In the genomic region with DNA sequence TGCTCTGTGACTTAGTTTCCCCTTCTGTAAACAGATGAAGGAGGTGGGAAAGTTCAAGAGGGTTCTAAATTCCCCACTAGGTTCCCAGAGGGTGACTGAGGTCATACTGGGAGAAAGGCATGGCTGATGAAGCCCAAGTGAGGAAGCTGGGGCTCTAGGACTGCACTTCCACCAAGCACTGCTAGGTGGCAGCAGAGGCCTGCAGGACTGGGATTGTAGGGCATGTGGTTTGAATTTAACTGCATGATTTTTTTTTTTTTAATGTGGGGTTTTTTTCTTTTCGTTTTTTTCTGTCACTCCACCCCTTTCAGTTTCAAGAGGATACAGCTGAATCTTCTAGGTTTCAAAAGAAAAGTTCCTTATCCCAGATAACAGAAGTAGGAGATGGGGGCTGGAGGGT, we compare ENCODE assay signal across 8 mouse cellular contexts. TPM values are rescaled to one million over a fixed set of nuclear protein-coding genes. Genes with fewer than 3 reads are reported as not detected.
DNase-seq lines count a peak whose midpoint lies in the region; ATAC-seq and TF ChIP-seq lines count a peak whose summit lies in the region.

No protein-coding gene starts in this region.

- peak; percentile 94 for TF ChIP-seq CTCF in ES-Bruce4 (IDR thresholded peaks at IDR 0.05; ENCODE audit: low read depth, low read length)
- peak; percentile 94 for TF ChIP-seq CTCF in embryonic fibroblast, embryonic 13.5 days (IDR thresholded peaks at IDR 0.05; ENCODE audit: borderline replicate concordance, insufficient read depth, low read length)
- peak; percentile 95 for TF ChIP-seq CTCF in liver, embryonic 14.5 days (IDR thresholded peaks at IDR 0.05; ENCODE audit: low read depth)

- no peak overlapping the region for H3K9ac ChIP-seq in ES-Bruce4 (ENCODE audit: low read depth, poor library complexity, severe bottlenecking)
- H3K9ac ChIP-seq in liver, embryonic 14.5 days (replicated peaks) = no peak overlapping the region

- H3K9me3 ChIP-seq in ES-Bruce4 (replicated peaks; ENCODE audit: control insufficient read depth, insufficient read depth, low read length, poor library complexity, severe bottlenecking) = no peaks in the 10 kb centered on the region
- H3K9me3 ChIP-seq in heart, embryonic 10.5 days = no peaks in the 10 kb centered on the region
- no peaks in the 10 kb centered on the region for H3K9me3 ChIP-seq in liver, embryonic 14.5 days (ENCODE audit: control insufficient read depth, low read length)

- no peak for ATAC-seq in liver, embryonic 14.5 days (ENCODE audit: insufficient read depth)

- DNase-seq in brain, adult 2 months (ENCODE audit: low read depth, low spot score) = peak; percentile 77
- no peak for DNase-seq in heart, embryonic 10.5 days (ENCODE audit: low spot score)
- DNase-seq in kidney, postnatal 10 days = peak; percentile 93
- peak in 2 of 3 experiments; percentile 26 to 39 for DNase-seq in liver, embryonic 14.5 days (ENCODE audit: low read depth in 3 of 3, low spot score in 3 of 3)
- DNase-seq in retina, postnatal 1 day = peak; percentile 81
- DNase-seq in urinary bladder, postnatal 25 days (ENCODE audit: low spot score) = peak; percentile 82

- no peak for TF ChIP-seq POLR2A in ES-Bruce4 (IDR thresholded peaks at IDR 0.05; ENCODE audit: insufficient read depth, low read length)
- TF ChIP-seq POLR2A in embryonic fibroblast, embryonic 13.5 days (IDR thresholded peaks at IDR 0.05; ENCODE audit: low read depth, low read length) = no peak

- H3K4me2 ChIP-seq in liver, embryonic 14.5 days (ENCODE audit: low read depth) = no peak overlapping the region

- no peak for TF ChIP-seq EP300 in ES-Bruce4 (IDR thresholded peaks at IDR 0.05; ENCODE audit: insufficient read depth, low read depth, low read length)
- no peak for TF ChIP-seq EP300 in liver, embryonic 14.5 days (IDR thresholded peaks at IDR 0.05; ENCODE audit: low read depth)

- no peaks in the 10 kb centered on the region for H3K27me3 ChIP-seq in ES-Bruce4 (ENCODE audit: control insufficient read depth, insufficient read depth, low read length, poor library complexity, severe bottlenecking)
- no peaks in the 10 kb centered on the region for H3K27me3 ChIP-seq in heart, embryonic 10.5 days (ENCODE audit: insufficient read depth, poor library complexity, severe bottlenecking)
- H3K27me3 ChIP-seq in liver, embryonic 14.5 days (ENCODE audit: control insufficient read depth, insufficient read depth, low read length) = no peaks in the 10 kb centered on the region

- no peak overlapping the region for H3K4me3 ChIP-seq in ES-Bruce4 (ENCODE audit: low read depth, low read length)
- H3K4me3 ChIP-seq in embryonic fibroblast, embryonic 13.5 days (ENCODE audit: insufficient read depth, low read length) = 0 out of 2 replicates have a peak overlapping the region, but pooled peaks have one; percentile 4
- 0 out of 2 replicates have a peak overlapping the region, but pooled peaks have one; percentile 1 for H3K4me3 ChIP-seq in heart, embryonic 10.5 days
- H3K4me3 ChIP-seq in liver, embryonic 14.5 days (ENCODE audit: insufficient read depth in 1 of 2, low read depth in 2 of 2, low read length in 2 of 2) = no peak overlapping the region

- no peaks in the 10 kb centered on the region for H3K4me1 ChIP-seq in ES-Bruce4 (ENCODE audit: control insufficient read depth, insufficient read depth, low read length)
- H3K4me1 ChIP-seq in embryonic fibroblast, embryonic 13.5 days (ENCODE audit: control insufficient read depth, insufficient read depth, low read length) = peaks cover 18% of the 10 kb centered on the region; the same call in 1 of the 2 replicates
- peaks cover 68% of the 10 kb centered on the region for H3K4me1 ChIP-seq in heart, embryonic 10.5 days
- H3K4me1 ChIP-seq in liver, embryonic 14.5 days (replicated peaks; ENCODE audit: control insufficient read depth in 2 of 2, insufficient read depth in 2 of 2, low read length in 1 of 2) = peaks cover 0 to 9% of the 10 kb centered on the region in 2 experiments; a peak in 2 of 4 replicates

- no peak overlapping the region for H3K27ac ChIP-seq in ES-Bruce4 (ENCODE audit: insufficient read depth, low read length)
- peak overlapping the region; percentile 83 for H3K27ac ChIP-seq in embryonic fibroblast, embryonic 13.5 days (ENCODE audit: insufficient read depth, low read length)
- H3K27ac ChIP-seq in heart, embryonic 10.5 days = peak overlapping the region; percentile 77
- H3K27ac ChIP-seq in liver, embryonic 14.5 days = no peak overlapping the region

- no peaks in the 10 kb centered on the region for H3K36me3 ChIP-seq in ES-Bruce4 (ENCODE audit: control insufficient read depth, insufficient read depth, low read length, poor library complexity, severe bottlenecking)
- peaks cover 16% of the 10 kb centered on the region for H3K36me3 ChIP-seq in heart, embryonic 10.5 days
- H3K36me3 ChIP-seq in liver, embryonic 14.5 days (replicated peaks; ENCODE audit: control insufficient read depth, insufficient read depth, low read depth) = no peaks in the 10 kb centered on the region

- 0% methylated on average over 1 of the region's 1 CpGs for WGBS in heart, embryonic 10.5 days
- 0% methylated on average over 1 of the region's 1 CpGs for WGBS in liver, embryonic 14.5 days (ENCODE audit: insufficient replicate concordance)

RNA-seq across cellular contexts. Expression of a gene that starts 24.7 kb away (rescaled TPM):
- polyA plus RNA-seq in ES-Bruce4 (2011; ENCODE audit: insufficient read depth, insufficient read length, low read depth, missing spikeins) = 21.0 and 25.5 TPM in 2 replicates
- 43.1 and 54.8 TPM in 2 replicates for polyA plus RNA-seq in embryonic fibroblast, embryonic 13.5 days (2011; ENCODE audit: insufficient read length, low read depth, missing spikeins)
- polyA plus RNA-seq in heart, embryonic 10.5 days (2016; fragmentation: Nextera tagmentation; extraction: Ambion mirVana) = 7.9 and 10.1 TPM in 2 replicates
- 1.7 and 2.0 TPM in 2 replicates for polyA plus RNA-seq in liver, embryonic 14.5 days (2012; rRNA removed)
- polyA plus RNA-seq in liver, embryonic 14.5 days (2014; fragmentation: Nextera tagmentation; extraction: Ambion mirVana) = 0.70 and 0.72 TPM in 2 replicates

RNA-seq across cellular contexts. Expression of a gene that starts 44.0 kb away (rescaled TPM):
- 10.6 and 14.1 TPM in 2 replicates for polyA plus RNA-seq in ES-Bruce4 (2011; ENCODE audit: insufficient read depth, insufficient read length, low read depth, missing spikeins)
- polyA plus RNA-seq in embryonic fibroblast, embryonic 13.5 days (2011; ENCODE audit: insufficient read length, low read depth, missing spikeins) = 4.6 and 7.4 TPM in 2 replicates
- polyA plus RNA-seq in heart, embryonic 10.5 days (2016; fragmentation: Nextera tagmentation; extraction: Ambion mirVana) = 4.4 and 5.3 TPM in 2 replicates
- polyA plus RNA-seq in liver, embryonic 14.5 days (2012; rRNA removed) = 12.2 and 17.2 TPM in 2 replicates
- polyA plus RNA-seq in liver, embryonic 14.5 days (2014; fragmentation: Nextera tagmentation; extraction: Ambion mirVana) = 11.7 and 14.7 TPM in 2 replicates

Comparison
In these comparisons a context has a peak if more than half of its experiments do, and no peak if none do; other contexts are left out.
1. H3K27ac ChIP-seq: peak in embryonic fibroblast, embryonic 13.5 days (single experiment) and heart, embryonic 10.5 days (single experiment); none in ES-Bruce4 (single experiment) and liver, embryonic 14.5 days (single experiment).
2. H3K4me3 ChIP-seq: peak in embryonic fibroblast, embryonic 13.5 days (single experiment) and heart, embryonic 10.5 days (single experiment); none in ES-Bruce4 (single experiment) and liver, embryonic 14.5 days (0 of 2).
3. Peak in every context shown above with its lines, with median percentiles within 50 percentile points of each other: CTCF ChIP-seq.